8 mouse cellular contexts compared by ENCODE assay signal in genomic region chr6:90736074-90736672, GRCm38 (mm10).
A peak's percentile ranks its signal among the peaks of the same experiment; 100 is the strongest.
DNase-seq lines count a peak whose midpoint lies in the region; ATAC-seq and TF ChIP-seq lines count a peak whose summit lies in the region.

No protein-coding gene starts in this region.

- WGBS in heart, embryonic 15.5 days = under 1% methylated on average over 56 of the region's 69 CpGs
- under 1% methylated on average over 62 of the region's 69 CpGs for WGBS in midbrain, embryonic 13.5 days
- WGBS in thymus, adult 2 months = 8% methylated on average over 67 of the region's 69 CpGs

- 0 out of 2 replicates have a peak, but pooled peaks have one; percentile 6 for TF ChIP-seq EP300 in ES-Bruce4 (IDR thresholded peaks at IDR 0.05; ENCODE audit: insufficient read depth, low read depth, low read length)

- DNase-seq in 3T3-L1 (ENCODE audit: low read depth, low spot score) = peak; percentile 75
- peak; percentile 69 to 75 for DNase-seq in cerebellum, postnatal 25 days
- peak; percentile 84 for DNase-seq in kidney, postnatal 10 days
- DNase-seq in thymus, adult 2 months = peak; percentile 51
- DNase-seq in frontal cortex, postnatal 25 days (ENCODE audit: low spot score in 2 of 2) = no peak

- H3K9me3 ChIP-seq in ES-Bruce4 (replicated peaks; ENCODE audit: control insufficient read depth, insufficient read depth, low read length, poor library complexity, severe bottlenecking) = no peaks in the 10 kb centered on the region
- H3K9me3 ChIP-seq in heart, embryonic 15.5 days (replicated peaks) = no peaks in the 10 kb centered on the region
- no peaks in the 10 kb centered on the region for H3K9me3 ChIP-seq in midbrain, embryonic 13.5 days

- peak overlapping the region; percentile 93 for H3K4me2 ChIP-seq in heart, embryonic 15.5 days
- H3K4me2 ChIP-seq in midbrain, embryonic 13.5 days (replicated peaks) = peak overlapping the region; percentile 95

- H3K36me3 ChIP-seq in ES-Bruce4 (ENCODE audit: control insufficient read depth, insufficient read depth, low read length, poor library complexity, severe bottlenecking) = no peaks in the 10 kb centered on the region
- H3K36me3 ChIP-seq in heart, embryonic 15.5 days = no peaks in the 10 kb centered on the region
- H3K36me3 ChIP-seq in midbrain, embryonic 13.5 days = no peaks in the 10 kb centered on the region
- H3K36me3 ChIP-seq in thymus, adult 2 months (ENCODE audit: control insufficient read depth, insufficient read depth, low read length) = no peaks in the 10 kb centered on the region

- no peak overlapping the region for H3K27ac ChIP-seq in ES-Bruce4 (ENCODE audit: insufficient read depth, low read length)
- peak overlapping the region; percentile 89 for H3K27ac ChIP-seq in heart, embryonic 15.5 days
- 0 out of 2 replicates have a peak overlapping the region, but pooled peaks have one; percentile 48 for H3K27ac ChIP-seq in midbrain, embryonic 13.5 days
- no peak overlapping the region for H3K27ac ChIP-seq in thymus, adult 2 months (ENCODE audit: control insufficient read depth, insufficient read depth, low read length)

- TF ChIP-seq CTCF in ES-Bruce4 (IDR thresholded peaks at IDR 0.05; ENCODE audit: low read depth, low read length) = no peak
- TF ChIP-seq CTCF in thymus, adult 2 months (IDR thresholded peaks at IDR 0.05; ENCODE audit: borderline replicate concordance, control insufficient read depth, extremely low read depth, insufficient read depth, low read length, poor library complexity) = no peak

- H3K27me3 ChIP-seq in ES-Bruce4 (ENCODE audit: control insufficient read depth, insufficient read depth, low read length, poor library complexity, severe bottlenecking) = no peaks in the 10 kb centered on the region
- no peaks in the 10 kb centered on the region for H3K27me3 ChIP-seq in heart, embryonic 15.5 days
- no peaks in the 10 kb centered on the region for H3K27me3 ChIP-seq in midbrain, embryonic 13.5 days
- no peaks in the 10 kb centered on the region; the same call in 1 of the 2 replicates for H3K27me3 ChIP-seq in thymus, adult 2 months (ENCODE audit: control insufficient read depth, insufficient read depth, low read length)

- TF ChIP-seq POLR2A in ES-Bruce4 (IDR thresholded peaks at IDR 0.05; ENCODE audit: insufficient read depth, low read length) = no peak
- TF ChIP-seq POLR2A in thymus, adult 2 months (IDR thresholded peaks at IDR 0.05; ENCODE audit: control insufficient read depth, extremely low read depth, insufficient read depth, low read length, poor library complexity) = no peak

- peak; percentile 65 for ATAC-seq in heart, embryonic 15.5 days (replicated peaks; ENCODE audit: insufficient number of reproducible peaks, insufficient read depth, low FRiP score, low read depth)
- peak; percentile 54 for ATAC-seq in midbrain, embryonic 13.5 days

- peak overlapping the region; percentile 79 for H3K4me3 ChIP-seq in ES-Bruce4 (ENCODE audit: low read depth, low read length)
- peak overlapping the region; percentile 89 for H3K4me3 ChIP-seq in heart, embryonic 15.5 days
- H3K4me3 ChIP-seq in midbrain, embryonic 13.5 days (replicated peaks) = peak overlapping the region; percentile 73
- peak overlapping the region; percentile 57 for H3K4me3 ChIP-seq in thymus, adult 2 months (ENCODE audit: control insufficient read depth, insufficient read depth, low read length)

- no peaks in the 10 kb centered on the region for H3K4me1 ChIP-seq in ES-Bruce4 (ENCODE audit: control insufficient read depth, insufficient read depth, low read length)
- peaks cover 50% of the 10 kb centered on the region for H3K4me1 ChIP-seq in heart, embryonic 15.5 days (replicated peaks)
- H3K4me1 ChIP-seq in midbrain, embryonic 13.5 days (replicated peaks) = peaks cover 28% of the 10 kb centered on the region
- peaks cover 37% of the 10 kb centered on the region for H3K4me1 ChIP-seq in thymus, adult 2 months (replicated peaks; ENCODE audit: control insufficient read depth, insufficient read depth, low read length)

- H3K9ac ChIP-seq in ES-Bruce4 (ENCODE audit: low read depth, poor library complexity, severe bottlenecking) = peak overlapping the region; percentile 77
- H3K9ac ChIP-seq in heart, embryonic 15.5 days = peak overlapping the region; percentile 90
- peak overlapping the region; percentile 89 for H3K9ac ChIP-seq in midbrain, embryonic 13.5 days (replicated peaks)

Comparison
In these comparisons a context has a peak if more than half of its experiments do, and no peak if none do; other contexts are left out.
1. DNase-seq: peak in 3T3-L1 (single experiment), cerebellum, postnatal 25 days (2 of 2), kidney, postnatal 10 days (single experiment) and thymus, adult 2 months (single experiment); none in frontal cortex, postnatal 25 days (0 of 2).
2. H3K27ac ChIP-seq: peak in heart, embryonic 15.5 days (single experiment) and midbrain, embryonic 13.5 days (single experiment); none in ES-Bruce4 (single experiment) and thymus, adult 2 months (single experiment).
3. Peak in every context shown above with its lines, with median percentiles within 50 percentile points of each other: H3K4me3 ChIP-seq and H3K9ac ChIP-seq.